Mouse (Mus musculus): Measurements from ENCODE around the gene Uspl1. TPM values are rescaled to one million over a fixed set of nuclear protein-coding genes. Genes with fewer than 3 reads are reported as not detected.

Gene Uspl1
- polyA plus RNA-seq, 1 experiment from 2014 or later: 65.1 TPM

DNA sequence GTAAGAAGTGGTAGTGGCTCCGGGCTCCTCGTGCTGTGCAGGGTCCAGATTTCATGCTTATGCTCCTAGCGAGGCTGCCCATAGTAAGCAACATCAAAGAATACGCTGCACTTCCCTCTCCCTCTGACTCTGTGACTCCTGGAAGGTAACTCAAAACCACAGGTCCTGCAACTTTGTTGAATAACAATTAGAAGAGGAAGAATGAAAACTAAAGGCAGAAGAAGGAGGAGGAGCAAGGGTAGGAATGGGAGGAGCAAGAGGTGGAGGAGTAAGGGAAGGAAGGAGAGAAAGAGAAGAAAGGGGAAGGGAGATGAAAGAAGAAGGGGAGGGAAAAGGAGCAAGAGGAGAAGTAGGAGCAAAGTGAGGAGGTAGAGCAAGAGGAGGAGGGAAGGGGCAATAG is 80.3 kb downstream of the Uspl1 start, which contains the start of gene Alox5ap:
Gene Alox5ap, plus strand, starts transcription at position 363 of the 400 bp plus-strand sequence.
- 55% methylated on average over 4 of the region's 4 CpGs for WGBS
- H3K9me3 ChIP-seq (ENCODE audit: control insufficient read depth, low read length): no peaks in the 10 kb centered on the region
- ATAC-seq (ENCODE audit: low FRiP score, low TSS enrichment): no peak

DNA sequence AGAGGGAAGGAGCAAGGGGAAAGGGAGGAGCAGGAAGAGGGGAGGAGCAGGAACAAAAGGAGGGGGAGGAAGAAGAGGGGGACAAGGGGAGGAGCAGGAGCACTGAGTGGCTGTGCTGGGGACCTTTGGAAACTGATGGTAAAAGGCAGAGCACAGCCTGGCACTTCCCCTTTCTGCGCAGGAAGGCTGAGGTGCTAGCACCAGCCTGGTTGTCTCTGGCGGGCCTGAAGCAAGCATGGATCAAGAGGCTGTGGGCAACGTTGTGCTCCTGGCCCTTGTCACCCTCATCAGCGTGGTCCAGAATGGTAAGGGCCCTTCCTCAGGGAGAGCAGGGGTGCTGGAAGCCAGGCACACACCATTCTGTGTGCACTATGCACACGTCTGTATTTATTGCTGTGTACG is 80.7 kb downstream of the Uspl1 start:
- Histone ChIP-seq H3K4me3 (replicated peaks; ENCODE audit: low read depth, low read length) (no peak overlapping the region), H3K27ac (replicated peaks; ENCODE audit: low read depth, low read length) (no peak overlapping the region), H3K4me2 (ENCODE audit: low read length) (no peak overlapping the region), H3K9me3 (ENCODE audit: control insufficient read depth, low read length) (no peaks in the 10 kb centered on the region), H3K4me1 (ENCODE audit: control insufficient read depth, insufficient read depth, low read length) (no peaks in the 10 kb centered on the region), H3K27me3 (ENCODE audit: control insufficient read depth, insufficient read depth, low read length) (no peaks in the 10 kb centered on the region), H3K9ac (replicated peaks; ENCODE audit: low read length) (no peak overlapping the region), H3K36me3 (ENCODE audit: control insufficient read depth, insufficient read depth, low read length) (no peaks in the 10 kb centered on the region)
- WGBS: 67% methylated on average over 6 of the region's 6 CpGs
- no peak for DNase-seq
- no peak for ATAC-seq (ENCODE audit: low FRiP score, low TSS enrichment)

More for the DNA sequence above, 80.3 kb downstream of the Uspl1 start, which contains the start of gene Alox5ap:
- H3K27me3 ChIP-seq (ENCODE audit: control insufficient read depth, insufficient read depth, low read length): no peaks in the 10 kb centered on the region
- no peak within 1 kb of the TSS for H3K4me2 ChIP-seq (ENCODE audit: low read length)
- no peak within 1 kb of the TSS for H3K4me3 ChIP-seq (replicated peaks; ENCODE audit: low read depth, low read length)
- H3K4me1 ChIP-seq (ENCODE audit: control insufficient read depth, insufficient read depth, low read length): peaks cover under 1% of the 10 kb centered on the region; the same call in 1 of the 2 replicates
- H3K36me3 ChIP-seq (ENCODE audit: control insufficient read depth, insufficient read depth, low read length): no peaks in the 10 kb centered on the region
- no peak within 1 kb of the TSS for H3K9ac ChIP-seq (replicated peaks; ENCODE audit: low read length)
- no peak for DNase-seq
- H3K27ac ChIP-seq (replicated peaks; ENCODE audit: low read depth, low read length): no peak within 1 kb of the TSS

Small RNAs within 50 kb of the gene (microRNA-seq; reads per million reads assigned to microRNA genes)
- not detected for gene Gm24105

Other genes with a start within 250 kb of the Uspl1 start
- not detected in 2 replicates for gene Gm42791, start 189.2 kb upstream of the Uspl1 start, polyA plus RNA-seq (2014; fragmentation: Nextera tagmentation; extraction: Ambion mirVana)
- 869 and 947 TPM in 2 replicates for gene Hmgb1, start 139 bp downstream of the Uspl1 start, polyA plus RNA-seq (2014; fragmentation: Nextera tagmentation; extraction: Ambion mirVana)
- 10.9 and 12.2 TPM in 2 replicates for gene Alox5ap, start 80.4 kb downstream of the Uspl1 start, polyA plus RNA-seq (2014; fragmentation: Nextera tagmentation; extraction: Ambion mirVana)
- gene Medag, start 227.4 kb downstream of the Uspl1 start, polyA plus RNA-seq (2014; fragmentation: Nextera tagmentation; extraction: Ambion mirVana): 5.9 TPM in 2 replicates

All from midbrain, embryonic 14.5 days (tissue).